Mouse (Mus musculus) embryonic facial prominence, embryonic 15.5 days (tissue): ENCODE data around the gene Bbof1. TPM values are rescaled to one million over a fixed set of nuclear protein-coding genes. Genes with fewer than 3 reads are reported as not detected.

Source experiments
- ATAC-seq: fragments of 200-750 bp; cut with Nextera tagmentation; 2 replicates; pipeline ENCODE4 v1.8.0; 2017; ENCODE audit warnings: low read depth, moderate TSS enrichment; ENCODE audit not compliant: insufficient number of reproducible peaks, low FRiP score, low TSS enrichment
- H3K27ac ChIP-seq: fragments of 300-500 bp; sonication (generic); replicated peaks from 2 replicates; pipeline ENCODE4 v1.5.1; 2015; ENCODE audit warnings: mild to moderate bottlenecking, inconsistent platforms
- H3K27me3 ChIP-seq: fragments of 300-500 bp; sonication (generic); 2 replicates; pipeline ENCODE4 v1.6.1; 2015; ENCODE audit warnings: inconsistent platforms
- H3K36me3 ChIP-seq: fragments of 300-500 bp; sonication (generic); 2 replicates; pipeline ENCODE4 v1.6.1; 2015; ENCODE audit warnings: mild to moderate bottlenecking, inconsistent platforms
- H3K4me1 ChIP-seq: fragments of 300-500 bp; sonication (generic); 2 replicates; pipeline ENCODE4 v1.6.1; 2015; ENCODE audit warnings: inconsistent platforms
- H3K4me2 ChIP-seq: fragments of 300-500 bp; sonication (generic); replicated peaks from 2 replicates; pipeline ENCODE4 v1.6.1; 2015; ENCODE audit warnings: mild to moderate bottlenecking, inconsistent platforms
- H3K4me3 ChIP-seq: fragments of 300-500 bp; sonication (generic); replicated peaks from 2 replicates; pipeline ENCODE4 v1.5.1; 2015; ENCODE audit warnings: mild to moderate bottlenecking, inconsistent platforms
- H3K9ac ChIP-seq: fragments of 300-500 bp; sonication (generic); 2 replicates; pipeline ENCODE4 v1.6.1; 2015; ENCODE audit warnings: inconsistent platforms
- H3K9me3 ChIP-seq: fragments of 300-500 bp; sonication (generic); replicated peaks from 2 replicates; pipeline ENCODE4 v1.6.1; 2016; ENCODE audit warnings: inconsistent platforms
- WGBS: fragments of 180-500 bp; shearing (Covaris S2); methylation state at CpG from one replicate; pipeline ENCODE4 v1.1.7; 2015; 5-methylcytosine and 5-hydroxymethylcytosine counted together
- polyA plus RNA-seq: library from polyadenylated mRNA; unstranded; fragments of >200 nt; fragmentation: Nextera tagmentation; extraction: Ambion mirVana; gene quantifications from 2 replicates; pipeline ENCODE4 v1.2.1, GENCODE M21; 2015

The Bbof1 gene
- polyA plus RNA-seq, 1 experiment from 2014 or later: 5.4 TPM

DNA sequence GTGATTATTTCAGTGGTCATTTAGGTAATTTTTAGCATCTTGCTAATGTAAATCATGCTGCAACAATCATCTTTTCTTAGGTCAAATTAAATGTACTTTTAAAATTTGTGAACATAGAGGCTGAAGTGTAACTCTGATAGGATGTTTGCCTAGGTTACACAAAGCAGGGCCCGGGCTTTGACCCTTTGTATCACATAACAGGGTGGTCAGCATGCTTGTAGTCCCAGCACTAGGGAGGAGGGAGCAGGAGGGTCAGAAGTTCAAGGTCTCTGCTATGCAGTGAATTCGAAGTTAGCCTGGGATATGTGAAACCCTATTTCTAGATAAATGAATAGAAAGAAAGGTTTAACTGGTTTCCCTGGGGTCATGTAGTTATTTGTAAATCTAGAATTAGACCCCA lies 72.4 kb downstream of the Bbof1 start:
- Histone ChIP-seq H3K4me2 (no peak overlapping the region), H3K27me3 (no peaks in the 10 kb centered on the region), H3K4me1 (no peaks in the 10 kb centered on the region), H3K9me3 (no peaks in the 10 kb centered on the region), H3K9ac (no peak overlapping the region), H3K27ac (no peak overlapping the region), H3K4me3 (no peak overlapping the region), H3K36me3 (peaks cover 8% of the 10 kb centered on the region; the same call in 1 of the 2 replicates)
- ATAC-seq: no peak
- WGBS: 40% methylated on average over 2 of the region's 2 CpGs

DNA sequence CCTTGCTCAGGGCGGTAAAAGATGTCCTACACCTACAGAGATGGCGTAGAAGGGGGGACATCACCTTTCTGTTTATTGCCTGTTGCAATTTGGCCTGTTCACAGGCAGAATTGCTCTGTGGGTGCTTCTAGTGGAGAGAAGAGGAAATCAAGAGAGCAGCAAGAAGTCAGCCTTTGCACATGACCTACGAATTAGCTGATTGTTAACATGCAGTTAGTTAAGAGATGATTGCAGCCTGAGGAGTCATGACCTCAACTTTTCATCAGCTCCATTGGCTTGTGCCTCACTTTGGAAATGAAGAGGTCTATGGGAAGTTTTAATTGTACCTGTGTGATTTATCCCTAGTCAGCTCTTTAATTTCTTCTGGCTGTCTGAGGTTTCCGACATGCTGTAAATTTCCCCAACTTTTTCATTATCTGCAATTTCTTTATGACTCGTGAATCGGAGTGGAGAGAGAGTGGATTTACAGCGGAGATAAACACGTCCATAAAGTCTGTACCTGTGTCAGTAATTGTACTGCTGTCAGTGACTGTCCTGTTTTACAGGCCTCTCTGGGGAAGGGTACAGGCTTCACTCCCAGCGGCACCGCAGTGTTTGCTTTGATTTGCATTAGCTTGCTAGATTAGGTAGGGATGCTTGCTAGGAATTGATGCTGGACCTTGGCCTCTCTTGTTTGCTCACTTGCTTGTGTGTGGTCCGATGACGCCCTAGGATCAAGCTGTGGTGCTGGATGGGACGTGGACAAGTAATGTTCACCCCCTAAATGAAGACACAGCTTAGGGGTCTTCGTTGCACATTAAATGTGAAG lies 74.1 kb downstream of the Bbof1 start:
- Histone ChIP-seq H3K9ac (no peak overlapping the region), H3K4me2 (no peak overlapping the region), H3K27ac (no peak overlapping the region), H3K4me1 (peaks cover 3% of the 10 kb centered on the region; the same call in 1 of the 2 replicates), H3K9me3 (no peaks in the 10 kb centered on the region), H3K36me3 (peaks cover 8% of the 10 kb centered on the region; the same call in 1 of the 2 replicates), H3K4me3 (no peak overlapping the region), H3K27me3 (no peaks in the 10 kb centered on the region)
- 86% methylated on average over 14 of the region's 14 CpGs for WGBS
- no peak for ATAC-seq

DNA sequence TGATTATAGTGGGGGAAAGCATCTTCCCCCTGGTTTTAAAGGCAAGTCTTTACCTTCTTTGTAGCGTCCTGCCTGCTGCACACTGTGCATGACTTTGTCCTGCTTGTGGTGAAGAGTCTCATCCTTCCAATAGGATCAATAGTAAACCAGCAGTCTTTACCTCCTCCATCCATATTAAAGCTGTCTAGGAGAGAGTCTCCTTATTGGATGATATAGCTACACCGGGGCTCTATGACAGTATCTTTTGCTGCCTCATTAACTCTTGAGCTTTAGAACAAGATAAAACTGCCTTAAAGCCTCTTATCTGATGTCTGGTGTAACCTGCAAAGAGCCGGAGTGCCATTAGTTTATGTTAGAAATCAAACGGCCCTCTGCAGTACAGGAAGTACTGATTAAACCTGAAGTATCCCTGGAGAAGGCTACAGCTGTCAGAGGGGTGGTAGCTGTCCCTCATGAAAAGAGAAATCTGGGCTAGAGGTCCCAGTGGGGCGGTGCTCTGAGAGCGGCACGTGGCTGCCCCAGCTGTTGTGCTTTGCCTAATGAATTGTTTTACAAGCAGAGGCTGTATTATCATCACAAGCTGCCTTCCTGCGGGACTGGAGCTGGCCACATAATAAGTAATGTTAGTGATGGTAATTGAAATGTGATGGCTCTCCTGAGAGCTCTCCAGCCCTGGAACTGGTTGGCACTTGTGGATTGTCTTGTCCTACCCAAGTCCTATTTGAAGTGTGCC lies 78.6 kb downstream of the Bbof1 start:
- Histone ChIP-seq H3K4me1 (peaks cover 3% of the 10 kb centered on the region; the same call in 1 of the 2 replicates), H3K9ac (no peak overlapping the region), H3K9me3 (no peaks in the 10 kb centered on the region), H3K27ac (no peak overlapping the region), H3K4me3 (no peak overlapping the region), H3K36me3 (no peaks in the 10 kb centered on the region), H3K27me3 (no peaks in the 10 kb centered on the region), H3K4me2 (no peak overlapping the region)
- ATAC-seq: peak; percentile 75; the same call in 1 of the 2 replicates
- WGBS: 48% methylated on average over 8 of the region's 8 CpGs

Other genes starting within 250 kb of the Bbof1 start
- gene Elmsan1, start 190.2 kb upstream of the Bbof1 start, polyA plus RNA-seq: 15.4 and 15.9 TPM in 2 replicates
- 16.8 and 17.0 TPM in 2 replicates for gene Ptgr2, start 123.8 kb upstream of the Bbof1 start, polyA plus RNA-seq
- gene Zfp410, start 92.2 kb upstream of the Bbof1 start, polyA plus RNA-seq: 80.1 and 81.7 TPM in 2 replicates
- 41.4 and 42.6 TPM in 2 replicates for gene Coq6, start 47.4 kb upstream of the Bbof1 start, polyA plus RNA-seq
- 4.4 and 5.8 TPM in 2 replicates for gene Fam161b, start 47.2 kb upstream of the Bbof1 start, polyA plus RNA-seq
- 22.0 and 24.1 TPM in 2 replicates for gene Entpd5, start within 50 bp of the Bbof1 start, polyA plus RNA-seq
- gene Rnf113a2, start 8.1 kb downstream of the Bbof1 start, polyA plus RNA-seq: 23.5 and 23.8 TPM in 2 replicates
- 31.9 and 36.1 TPM in 2 replicates for gene Aldh6a1, start 41.9 kb downstream of the Bbof1 start, polyA plus RNA-seq
- 19.6 and 21.1 TPM in 2 replicates for gene Lin52, start 42.4 kb downstream of the Bbof1 start, polyA plus RNA-seq
- gene Vsx2, start 160.7 kb downstream of the Bbof1 start, polyA plus RNA-seq: 0.07 and 0.28 TPM in 2 replicates
- gene Abcd4, start 208.3 kb downstream of the Bbof1 start, polyA plus RNA-seq: 13.4 and 17.0 TPM in 2 replicates
- 0.05 and 0.13 TPM in 2 replicates for gene Vrtn, start 231.9 kb downstream of the Bbof1 start, polyA plus RNA-seq